Mouse (Mus musculus): ENCODE data around the gene Gm42742.
A peak's percentile ranks its signal among the peaks of the same experiment; 100 is the strongest.

Gm42742 gene

GRCm38 (mm10) chr7:126999568-126999967 lies 21.3 kb downstream of the Gm42742 start:
- DNase-seq (ENCODE audit: low spot score in 2 of 2) = no peak

GRCm38 (mm10) chr7:126996449-126996848 lies 24.4 kb downstream of the Gm42742 start:
- DNase-seq (ENCODE audit: low spot score in 2 of 2) = no peak

GRCm38 (mm10) chr7:126988816-126989215 lies 32.1 kb downstream of the Gm42742 start:
- no peak for DNase-seq (ENCODE audit: low spot score in 2 of 2)

DNA sequence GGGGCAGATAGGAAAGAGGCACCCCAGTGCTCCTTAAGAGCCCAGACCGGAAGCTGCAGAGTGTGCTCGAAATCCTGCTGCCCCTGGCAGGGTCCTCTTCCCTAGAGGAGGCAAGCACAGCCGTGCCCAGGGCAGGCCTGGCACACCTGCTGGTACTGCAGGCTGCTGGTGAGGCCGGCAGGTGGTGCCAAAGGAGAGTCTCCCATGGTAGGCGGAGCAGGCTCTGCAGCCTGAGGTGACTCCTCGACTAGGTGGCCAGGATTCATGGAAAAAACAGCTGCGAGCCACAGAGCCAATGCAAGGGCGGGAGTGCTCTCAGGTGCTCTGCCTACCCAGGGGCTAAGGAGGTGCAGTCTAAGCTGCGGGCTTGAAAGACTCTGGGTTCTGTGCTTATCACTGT lies 34.6 kb downstream of the Gm42742 start:
- no peak for DNase-seq (ENCODE audit: low spot score in 2 of 2)

- no peak for DNase-seq (ENCODE audit: low spot score in 2 of 2)
Observed at GRCm38 (mm10) chr7:126984667-126985444, 36.0 kb downstream of the Gm42742 start.

GRCm38 (mm10) chr7:126983113-126983512 lies 37.8 kb downstream of the Gm42742 start:
- DNase-seq (ENCODE audit: low spot score in 2 of 2) = no peak

DNA sequence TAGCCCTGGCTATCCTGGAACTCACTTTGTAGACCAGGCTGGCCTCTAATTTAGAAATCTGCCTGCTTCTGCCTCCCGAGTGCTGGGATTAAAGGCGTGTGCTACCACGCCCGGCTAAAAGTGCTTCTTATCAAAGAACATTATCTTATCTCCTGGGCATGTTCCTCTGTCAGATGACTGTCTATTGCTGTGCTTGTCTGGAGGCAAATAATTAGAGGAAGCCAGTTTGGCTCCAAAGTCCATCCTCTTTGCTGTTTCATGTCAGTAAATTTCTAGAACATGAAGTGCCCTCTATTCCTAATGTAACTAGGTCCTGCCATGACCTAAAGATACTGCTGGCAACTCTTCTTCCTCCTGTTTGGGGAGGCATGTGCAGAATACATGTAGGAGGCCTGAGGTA lies 38.8 kb downstream of the Gm42742 start:
- DNase-seq (ENCODE audit: low spot score in 2 of 2) = no peak

DNA sequence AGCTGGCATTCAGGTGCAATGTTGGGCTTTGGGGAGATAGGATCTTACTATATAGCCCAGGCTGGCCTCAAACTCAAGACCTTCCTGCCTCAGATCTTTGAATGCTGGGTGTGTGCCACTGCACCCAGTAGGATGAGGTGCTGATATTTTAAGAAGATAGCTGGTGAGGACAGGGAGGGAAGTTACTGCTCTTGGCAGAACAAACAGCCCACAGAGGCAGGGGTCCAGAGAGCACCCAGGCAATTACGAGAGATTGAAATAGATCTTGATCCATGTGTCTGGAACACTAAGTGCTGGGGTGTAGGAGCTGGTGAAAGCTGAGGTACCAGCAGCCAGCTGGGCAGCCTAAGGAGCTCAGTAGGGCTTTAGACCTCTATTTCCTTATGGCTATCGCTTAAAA lies 39.3 kb downstream of the Gm42742 start:
- DNase-seq (ENCODE audit: low spot score in 2 of 2) = no peak

DNA sequence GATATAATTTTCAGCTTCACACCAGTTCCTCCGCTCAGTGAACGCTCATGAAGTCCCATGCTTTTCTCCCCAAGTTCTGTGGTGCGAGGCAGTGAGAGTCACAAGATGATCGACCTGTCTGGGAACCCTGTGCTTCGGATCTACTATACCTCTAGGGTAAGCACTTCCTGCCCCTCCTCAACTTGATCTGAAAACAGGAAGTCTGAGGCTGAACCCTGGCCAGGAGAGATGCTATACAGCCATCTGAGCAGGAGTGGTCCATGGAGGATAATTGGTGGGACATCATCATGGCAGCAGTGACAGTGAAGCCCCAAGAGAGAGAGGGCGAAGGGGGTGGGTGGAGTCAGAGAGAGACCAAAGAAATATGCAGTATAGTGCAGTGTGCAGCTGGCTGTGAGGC lies 42.1 kb downstream of the Gm42742 start:
- DNase-seq (ENCODE audit: low spot score in 2 of 2) = no peak

- DNase-seq (ENCODE audit: low spot score in 2 of 2) = no peak
Observed at GRCm38 (mm10) chr7:126976878-126977459, 43.9 kb downstream of the Gm42742 start.

DNA sequence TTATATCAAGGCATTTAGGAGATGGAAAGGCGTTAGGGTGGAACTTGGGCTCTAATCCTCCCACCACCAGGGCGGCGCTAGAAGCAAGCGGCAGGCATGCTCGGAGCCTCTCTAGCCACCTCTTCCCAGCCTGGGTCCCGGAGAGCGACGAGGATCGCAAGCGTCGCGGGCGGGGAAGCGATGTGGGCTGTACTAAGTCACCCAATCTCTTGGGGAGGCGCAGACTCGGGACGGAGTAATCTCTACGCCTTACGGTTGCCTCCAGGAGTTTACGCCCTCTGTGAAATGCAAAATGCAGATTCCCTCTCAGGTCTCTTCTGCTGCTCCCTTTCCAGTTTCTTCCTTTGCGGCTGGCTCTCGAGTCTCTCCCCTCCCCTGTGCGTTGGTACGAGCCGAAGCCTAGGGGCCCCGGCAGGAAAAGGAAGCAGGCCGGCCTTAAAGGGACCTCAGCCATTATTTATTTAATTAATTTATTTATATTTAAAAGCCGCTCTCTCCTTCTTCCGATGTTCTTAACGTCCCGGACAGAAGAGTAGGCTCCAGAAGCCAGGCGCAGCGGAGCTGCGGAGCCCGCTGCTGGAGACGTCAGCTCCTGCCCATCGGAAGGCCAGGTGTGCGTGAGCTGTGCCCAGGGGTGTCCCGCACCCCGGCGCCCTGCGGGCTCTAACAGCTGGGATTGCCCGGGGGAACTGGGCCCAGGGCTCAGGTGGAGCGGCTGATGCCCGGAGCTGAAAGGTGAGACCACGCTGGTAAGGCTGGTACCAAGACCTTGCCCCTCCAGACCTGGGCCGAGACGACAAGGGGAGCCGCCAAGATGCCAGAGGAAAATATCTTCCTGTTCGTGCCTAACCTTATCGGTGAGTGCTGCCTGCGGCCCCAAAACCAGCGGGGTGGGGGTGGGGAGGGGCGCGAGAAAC lies 44.7 kb downstream of the Gm42742 start, which contains the start of gene Cdiptos:
Gene Cdiptos, minus strand, starts transcription at position 149 of the 917 bp plus-strand sequence.
- DNase-seq (ENCODE audit: low spot score in 2 of 2) = peak; percentile 95 to 99

DNA sequence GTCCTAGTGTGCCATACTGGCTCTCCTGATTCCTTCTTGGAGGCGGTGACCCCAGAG lies 45.2 kb downstream of the Gm42742 start, which contains the start of gene Cdipt:
Gene Cdipt, plus strand, starts transcription at position 22 of the 57 bp plus-strand sequence.
- DNase-seq (ENCODE audit: low spot score in 2 of 2) = no peak

DNA sequence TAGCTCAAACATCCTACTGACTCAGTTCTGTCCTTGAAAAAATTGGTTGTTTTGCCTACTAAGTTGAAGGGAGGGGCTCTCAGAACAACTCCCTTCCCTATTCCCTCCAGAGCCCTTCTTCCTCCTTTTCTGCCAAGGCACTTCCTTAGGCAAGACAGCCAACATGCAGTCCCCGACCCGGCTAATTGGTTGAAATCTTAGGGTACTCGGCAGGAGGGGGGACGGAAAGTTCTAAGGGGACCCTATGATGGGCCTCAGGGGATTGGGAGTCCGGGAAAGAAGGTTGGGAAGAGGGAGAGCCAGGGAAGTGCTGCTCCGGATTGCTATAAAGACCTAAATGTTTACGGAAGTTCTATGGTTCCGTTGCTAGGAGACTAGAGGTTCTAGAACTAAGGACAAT lies 45.4 kb downstream of the Gm42742 start:
- no peak for DNase-seq (ENCODE audit: low spot score in 2 of 2)

- DNase-seq (ENCODE audit: low spot score in 2 of 2) = no peak
Observed at GRCm38 (mm10) chr7:126967361-126967760, 53.5 kb downstream of the Gm42742 start.

DNA sequence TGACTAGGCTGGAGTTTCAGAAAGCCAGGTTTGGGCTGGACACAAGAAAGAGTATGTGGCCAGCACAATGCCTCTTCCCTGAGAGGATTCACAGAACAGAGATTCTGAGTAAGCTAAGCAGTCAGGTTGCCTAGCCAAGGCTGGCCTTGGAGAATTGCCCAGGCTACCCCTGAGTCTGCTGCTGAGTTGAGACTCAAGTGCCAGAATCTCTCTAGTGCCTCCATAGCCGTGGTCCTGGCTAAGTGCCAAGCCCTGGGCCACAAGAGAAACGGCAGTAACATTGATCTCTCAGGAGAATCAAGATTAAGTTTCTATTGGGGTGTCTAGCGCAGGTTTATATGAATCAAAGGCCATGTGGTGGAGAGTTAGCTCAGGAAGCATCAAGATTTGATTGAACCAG lies 55.3 kb downstream of the Gm42742 start:
- DNase-seq (ENCODE audit: low spot score in 2 of 2) = no peak

Measured in spleen, postnatal 4 days (tissue).